Mouse (Mus musculus): ENCODE measurements around the gene Trub1.

Gene Trub1

GRCm38 (mm10) chr19:57441501-57441900 lies 11.2 kb upstream of the Trub1 start:
- DNase-seq (ENCODE audit: low spot score in 2 of 2), result no peak

- no peak for DNase-seq (ENCODE audit: low spot score in 2 of 2)
Measured at GRCm38 (mm10) chr19:57442936-57443657, 9.6 kb upstream of the Trub1 start.

GRCm38 (mm10) chr19:57445049-57445448 lies 7.7 kb upstream of the Trub1 start:
- no peak for DNase-seq (ENCODE audit: low spot score in 2 of 2)

- no peak for DNase-seq (ENCODE audit: low spot score in 2 of 2)
Measured at GRCm38 (mm10) chr19:57450849-57451248, 1.9 kb upstream of the Trub1 start.

GRCm38 (mm10) chr19:57451762-57452161 lies 950 bp upstream of the Trub1 start:
- no peak for DNase-seq (ENCODE audit: low spot score in 2 of 2)

GRCm38 (mm10) chr19:57453218-57453600 lies 497 bp downstream of the Trub1 start:
- no peak for DNase-seq (ENCODE audit: low spot score in 2 of 2)

- DNase-seq (ENCODE audit: low spot score in 2 of 2), result no peak
Measured at GRCm38 (mm10) chr19:57455286-57455960, 2.7 kb downstream of the Trub1 start.

- peak in 1 of 2 experiments; percentile 39 for DNase-seq (ENCODE audit: low spot score in 2 of 2)
Measured at GRCm38 (mm10) chr19:57457075-57457474, 4.4 kb downstream of the Trub1 start.

- no peak for DNase-seq (ENCODE audit: low spot score in 2 of 2)
Measured at GRCm38 (mm10) chr19:57463741-57464140, 11.0 kb downstream of the Trub1 start.

GRCm38 (mm10) chr19:57465742-57466141 lies 13.0 kb downstream of the Trub1 start:
- DNase-seq (ENCODE audit: low spot score in 2 of 2), result no peak

- no peak for DNase-seq (ENCODE audit: low spot score in 2 of 2)
Measured at GRCm38 (mm10) chr19:57471033-57471432, 18.3 kb downstream of the Trub1 start.

GRCm38 (mm10) chr19:57472169-57472568 lies 19.5 kb downstream of the Trub1 start:
- DNase-seq (ENCODE audit: low spot score in 2 of 2), result no peak

- DNase-seq (ENCODE audit: low spot score in 2 of 2), result no peak
Measured at GRCm38 (mm10) chr19:57473301-57473700, 20.6 kb downstream of the Trub1 start.

- no peak for DNase-seq (ENCODE audit: low spot score in 2 of 2)
Measured at GRCm38 (mm10) chr19:57475298-57475697, 22.6 kb downstream of the Trub1 start.

- DNase-seq (ENCODE audit: low spot score in 2 of 2), result no peak
Measured at GRCm38 (mm10) chr19:57477310-57477709, 24.6 kb downstream of the Trub1 start.

- DNase-seq (ENCODE audit: low spot score in 2 of 2), result no peak
Measured at GRCm38 (mm10) chr19:57478056-57478455, 25.3 kb downstream of the Trub1 start.

GRCm38 (mm10) chr19:57479886-57480655 lies 27.4 kb downstream of the Trub1 start:
- DNase-seq (ENCODE audit: low spot score in 2 of 2), result no peak

- no peak for DNase-seq (ENCODE audit: low spot score in 2 of 2)
Measured at GRCm38 (mm10) chr19:57481743-57482259, 29.1 kb downstream of the Trub1 start.

GRCm38 (mm10) chr19:57482815-57483214 lies 30.1 kb downstream of the Trub1 start:
- no peak for DNase-seq (ENCODE audit: low spot score in 2 of 2)

GRCm38 (mm10) chr19:57487051-57487658 lies 34.4 kb downstream of the Trub1 start:
- no peak for DNase-seq (ENCODE audit: low spot score in 2 of 2)

- DNase-seq (ENCODE audit: low spot score in 2 of 2), result no peak
Measured at GRCm38 (mm10) chr19:57489527-57489926, 36.8 kb downstream of the Trub1 start.

GRCm38 (mm10) chr19:57491030-57491429 lies 38.3 kb downstream of the Trub1 start:
- DNase-seq (ENCODE audit: low spot score in 2 of 2), result no peak

Measured in frontal cortex, postnatal 25 days (tissue).